Mouse (Mus musculus): ENCODE measurements around the gene Lypd6. TPM values are rescaled to one million over a fixed set of nuclear protein-coding genes. Genes with fewer than 3 reads are reported as not detected.
A peak's percentile ranks its signal among the peaks of the same experiment; 100 is the strongest.

Gene Lypd6
- under 1 TPM; 0.08 to 0.34 TPM for total RNA-seq (2021)

DNA sequence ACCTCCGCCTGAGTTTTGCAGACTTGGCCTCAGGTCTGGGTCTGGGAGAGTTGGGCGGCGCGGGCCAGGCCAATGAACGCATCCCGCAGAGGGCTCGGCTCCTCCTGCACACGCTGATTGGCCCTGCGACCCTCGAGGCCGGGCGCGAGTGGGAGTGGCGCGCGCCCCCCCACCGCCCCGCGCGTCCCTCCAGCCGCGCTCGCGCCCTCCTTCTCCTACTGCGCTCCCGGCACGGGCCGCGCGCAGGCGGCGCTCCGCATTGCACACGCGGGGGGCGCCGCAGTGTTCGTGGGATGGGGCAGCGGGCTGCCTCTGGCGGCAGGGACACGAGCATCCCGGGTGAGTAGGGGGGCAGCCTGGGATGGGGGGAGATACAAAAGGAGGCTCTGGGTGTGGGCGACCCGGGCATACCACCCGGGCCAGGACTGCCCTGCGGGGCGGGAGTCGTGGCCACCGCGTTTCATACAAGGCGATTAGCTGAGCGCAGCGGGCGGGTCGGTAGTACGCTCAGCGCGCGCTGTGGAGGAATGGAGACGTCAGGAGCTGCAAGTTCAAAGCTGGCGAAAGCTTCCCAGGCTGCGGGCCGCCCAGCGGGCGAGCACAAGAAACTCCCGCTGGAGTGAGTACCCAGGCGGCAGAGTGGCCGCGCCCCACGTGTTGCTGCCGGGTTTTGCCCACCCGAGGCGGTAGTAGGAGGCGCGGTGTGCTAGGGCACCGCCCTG, at the start of gene Lypd6:
Lypd6 (plus strand) TSS at position 184 of the 722 bp plus-strand sequence.
- DNase-seq (ENCODE audit: low spot score): peak; percentile 36
- intact Hi-C loops (cut with DNase I): no loop called here

DNA sequence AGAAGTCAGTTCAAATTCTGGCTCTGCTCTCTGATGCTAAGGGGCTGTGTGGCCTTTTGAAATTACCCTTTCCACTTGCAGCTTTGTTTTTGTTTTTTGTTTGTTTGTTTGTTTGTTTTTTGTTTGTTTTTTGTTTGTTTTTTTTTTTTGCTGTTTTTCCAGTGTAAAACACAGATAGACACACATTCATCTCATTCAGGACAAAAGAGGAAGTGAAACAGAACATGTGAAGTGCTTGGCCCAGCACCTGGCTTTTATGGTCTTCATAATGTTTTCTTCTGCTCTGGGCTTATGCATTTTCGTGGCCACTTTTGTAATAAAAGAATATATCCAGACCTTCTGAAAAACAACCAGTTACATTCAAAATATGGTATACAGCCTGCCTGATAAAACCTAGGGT, 46.8 kb upstream of the Lypd6 start:
- intact Hi-C loops (cut with DNase I): no loop called here

DNA sequence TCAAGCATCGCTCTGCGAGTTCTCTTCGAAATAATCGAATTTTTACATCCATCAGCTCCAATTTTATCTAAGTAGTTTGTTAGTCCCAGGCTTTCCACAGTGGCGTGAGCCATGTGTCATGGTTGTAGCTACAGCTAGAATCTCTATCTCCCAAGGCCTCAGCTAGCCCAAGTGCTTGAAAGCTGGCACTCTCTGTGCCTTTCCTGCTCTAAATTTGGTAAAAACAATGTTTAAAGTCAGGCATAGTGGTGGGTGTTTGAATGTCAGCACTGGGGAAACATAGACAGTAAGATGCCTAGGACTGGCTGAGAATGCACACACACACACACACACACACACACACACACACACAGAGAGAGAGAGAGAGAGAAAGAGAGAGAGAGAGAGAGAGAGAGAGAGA, 40.7 kb upstream of the Lypd6 start:
- DNase-seq (ENCODE audit: low spot score): no peak
- intact Hi-C loops (cut with DNase I): no loop called here

More for the DNA sequence above, 46.8 kb upstream of the Lypd6 start:
- no peak for DNase-seq (ENCODE audit: low spot score)

GRCm38 (mm10) chr2:50028930-50029329, 37.3 kb upstream of the Lypd6 start:
- no peak for DNase-seq (ENCODE audit: low spot score)
- intact Hi-C loops (cut with DNase I): no loop called here

DNA sequence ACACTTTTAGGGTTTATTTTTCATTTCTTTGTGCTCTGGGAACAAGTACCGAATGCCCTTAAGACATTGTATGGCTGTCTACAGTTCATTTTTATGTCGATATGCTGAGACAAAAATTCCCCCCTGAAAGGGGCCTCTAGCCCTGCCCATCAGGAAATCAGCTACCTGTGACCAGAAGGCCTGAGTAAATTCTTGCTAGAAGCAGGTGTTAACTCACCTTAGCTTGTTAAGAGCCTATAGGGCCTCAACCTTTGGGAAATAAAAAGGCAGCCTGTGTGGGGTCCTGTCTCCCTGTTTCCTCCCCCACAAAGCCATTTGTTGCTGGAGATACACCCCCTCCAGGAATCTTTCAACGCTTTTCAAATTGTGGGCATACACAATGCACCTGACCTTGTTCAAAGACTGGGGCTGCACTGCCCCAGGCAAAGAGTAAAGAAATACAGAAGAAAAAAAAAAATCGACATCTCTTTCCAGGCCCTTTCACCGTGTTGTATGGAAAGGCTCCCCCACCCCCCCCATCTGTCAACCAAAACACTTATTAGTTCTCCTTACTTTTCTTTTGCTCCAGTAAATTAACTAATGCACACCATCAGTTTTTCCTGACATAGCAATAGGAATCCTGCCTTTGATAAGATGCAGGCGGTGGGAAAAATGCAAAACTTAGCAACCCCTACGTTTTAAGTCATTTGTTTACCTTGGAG, 21.9 kb upstream of the Lypd6 start:
- intact Hi-C loops (cut with DNase I): no loop called here
- no peak for DNase-seq (ENCODE audit: low spot score)

DNA sequence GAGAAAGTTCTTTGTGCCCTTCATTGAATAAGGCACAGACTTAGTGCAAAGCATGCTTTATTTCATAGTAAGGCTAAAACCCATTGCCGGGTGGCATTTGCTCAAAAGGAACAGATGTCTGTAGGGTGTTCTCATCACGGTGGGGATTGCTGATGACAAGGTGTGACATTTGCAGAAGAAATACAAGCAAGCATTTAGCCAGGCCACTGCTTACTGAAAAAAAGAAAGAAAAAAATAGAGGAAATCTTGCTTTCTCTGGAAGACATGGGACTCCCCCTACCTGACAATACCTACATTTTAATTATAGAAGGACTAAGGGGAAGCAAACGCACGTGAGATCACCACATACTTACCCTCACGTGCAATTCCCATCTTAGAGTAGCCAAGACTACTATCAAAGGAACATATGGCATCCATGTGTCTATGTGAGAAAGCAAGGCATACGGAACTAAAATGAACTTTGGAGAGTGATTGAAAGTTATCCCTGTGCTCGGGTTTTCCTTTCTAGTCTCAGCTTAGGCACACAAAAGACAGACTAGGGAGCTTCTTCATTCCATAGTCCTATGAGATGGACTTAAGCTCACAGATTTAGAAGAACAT, 21.3 kb upstream of the Lypd6 start:
- DNase-seq (ENCODE audit: low spot score): no peak
- intact Hi-C loops (cut with DNase I): no loop called here

DNA sequence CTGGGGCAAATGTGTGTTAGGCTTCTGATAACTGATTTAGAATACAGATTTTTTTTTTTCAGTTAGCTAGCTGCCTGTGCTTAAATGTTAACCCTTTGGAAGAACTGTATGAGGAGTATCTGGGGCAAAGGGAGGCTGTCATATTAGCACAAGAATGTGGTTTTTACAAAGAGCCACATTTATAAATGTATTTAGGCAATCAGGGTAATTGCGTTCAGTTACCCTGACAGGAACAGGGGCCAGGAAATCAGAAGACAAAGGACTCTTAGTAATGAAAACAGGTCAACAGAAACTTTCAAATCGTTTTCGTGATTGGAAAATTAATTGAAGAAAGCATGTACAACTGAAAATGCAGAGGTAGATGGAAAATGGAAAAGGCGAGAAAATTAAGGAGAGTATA, 20.4 kb upstream of the Lypd6 start:
- intact Hi-C loops (cut with DNase I): no loop called here
- DNase-seq (ENCODE audit: low spot score): no peak

DNA sequence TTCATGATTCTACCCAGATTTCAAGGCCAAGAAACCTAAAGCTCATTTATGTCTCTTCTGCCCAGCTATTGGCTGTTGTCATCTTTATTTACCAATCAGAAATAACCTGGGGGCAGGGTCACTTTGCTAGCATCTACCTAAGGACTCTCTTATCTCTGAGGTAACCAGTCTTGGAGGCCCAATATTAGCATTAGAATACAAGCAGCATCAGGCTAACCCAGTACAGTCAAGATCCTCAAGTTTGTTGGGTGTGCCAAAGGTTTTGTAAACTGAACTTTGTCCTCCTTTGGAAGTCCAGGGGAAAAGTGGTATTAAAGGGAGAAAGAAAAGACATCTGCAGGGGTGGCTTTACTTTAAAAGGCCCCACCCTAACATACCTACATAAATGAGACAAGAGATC, 17.8 kb upstream of the Lypd6 start:
- no peak for DNase-seq (ENCODE audit: low spot score)
- intact Hi-C loops (cut with DNase I): no loop called here

GRCm38 (mm10) chr2:50053893-50054292, 12.3 kb upstream of the Lypd6 start:
- DNase-seq (ENCODE audit: low spot score): no peak

DNA sequence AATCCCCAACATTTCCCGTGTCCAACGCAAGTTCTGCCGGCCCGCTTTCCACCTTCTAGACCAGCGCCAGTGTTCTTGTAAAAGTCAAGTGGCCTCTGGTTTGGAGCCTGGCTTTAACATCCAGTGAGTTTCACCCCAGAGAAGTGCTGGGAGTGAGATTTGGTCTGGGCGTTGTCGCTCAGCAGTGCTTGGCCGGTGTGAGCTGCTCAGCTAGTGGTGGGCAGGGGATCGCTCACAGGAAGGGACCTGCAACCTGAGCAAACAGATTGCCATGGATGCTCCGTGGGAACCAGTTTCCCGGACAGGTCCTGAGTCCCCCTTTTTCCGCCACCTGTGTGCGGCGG, 355 bp upstream of the Lypd6 start:
- DNase-seq (ENCODE audit: low spot score): no peak
- intact Hi-C loops (cut with DNase I): no loop called here

More at GRCm38 (mm10) chr2:50053893-50054292, 12.3 kb upstream of the Lypd6 start:
- intact Hi-C loops (cut with DNase I): no loop called here

DNA sequence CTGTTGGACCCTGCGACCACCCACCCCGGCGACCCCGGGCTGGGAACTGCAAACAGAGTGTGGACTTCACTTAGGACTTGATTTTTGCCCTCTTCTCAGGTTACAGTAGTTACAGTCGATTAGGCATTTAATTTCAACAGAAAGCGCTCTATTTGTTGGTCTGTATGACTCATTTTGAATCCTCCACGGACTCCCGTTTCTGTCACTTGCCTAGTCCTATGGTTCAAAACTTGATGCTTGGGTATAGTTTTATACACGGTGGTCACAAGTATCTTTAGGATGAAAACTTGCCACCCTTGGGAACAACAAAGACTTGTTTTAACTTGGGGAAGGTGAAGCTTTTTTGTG, 713 bp downstream of the Lypd6 start:
- intact Hi-C loops (cut with DNase I): no loop called here
- no peak for DNase-seq (ENCODE audit: low spot score)

DNA sequence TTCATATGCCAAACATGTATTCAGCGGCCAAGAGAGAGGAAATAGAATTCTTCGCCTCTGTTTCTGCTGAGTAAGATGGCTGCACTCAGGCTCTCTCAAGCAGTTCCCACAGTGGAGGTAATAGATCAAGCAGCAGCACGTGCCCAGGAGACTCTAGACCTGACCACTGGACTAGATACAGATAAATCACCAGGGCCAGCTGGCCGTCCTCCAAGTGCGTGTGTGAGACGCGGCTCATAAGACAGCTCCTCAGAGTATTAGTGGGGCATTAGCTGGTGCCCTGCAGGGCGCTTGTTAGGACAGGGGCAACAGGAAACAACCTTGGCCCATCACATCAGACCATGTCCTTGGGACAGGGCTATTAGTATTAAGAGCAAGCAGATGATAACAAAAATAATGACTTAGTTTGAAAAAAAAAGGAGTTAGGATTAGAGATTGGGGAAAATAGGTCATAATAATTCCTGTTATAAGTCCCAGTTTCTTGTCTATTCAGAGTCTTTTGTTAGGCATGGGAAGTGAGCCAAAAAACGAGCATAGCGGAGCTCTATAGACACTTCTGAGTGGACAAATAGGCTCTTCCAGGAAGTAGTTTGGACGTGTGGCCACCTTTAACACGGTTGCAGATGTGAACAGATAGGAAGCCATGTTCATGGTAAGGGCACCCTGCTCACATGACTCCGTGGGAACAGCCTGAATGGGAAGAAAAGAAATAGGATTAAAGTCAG, 3.5 kb downstream of the Lypd6 start:
- intact Hi-C loops (cut with DNase I): no loop called here
- DNase-seq (ENCODE audit: low spot score): no peak

DNA sequence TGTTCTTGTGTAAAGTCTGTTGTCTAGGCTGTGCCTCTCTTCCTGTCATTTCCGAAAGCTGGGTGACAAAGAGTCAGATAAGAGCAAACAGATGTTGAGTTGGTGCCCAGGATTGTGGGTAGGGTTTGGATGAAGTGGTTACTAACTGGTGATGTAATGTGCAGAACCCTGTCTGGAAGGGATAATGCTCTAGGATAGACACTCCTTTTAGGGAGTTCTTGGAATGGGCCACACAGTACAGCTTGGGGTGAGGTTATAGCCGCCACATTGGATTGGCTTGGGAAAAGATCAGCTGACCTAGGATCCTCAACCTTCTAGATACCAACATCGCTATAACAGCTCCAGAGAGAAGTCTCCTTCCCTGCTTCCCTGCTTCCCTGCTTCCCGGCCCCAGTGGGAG, 5.9 kb downstream of the Lypd6 start:
- no peak for DNase-seq (ENCODE audit: low spot score)
- intact Hi-C loops (cut with DNase I): no loop called here

DNA sequence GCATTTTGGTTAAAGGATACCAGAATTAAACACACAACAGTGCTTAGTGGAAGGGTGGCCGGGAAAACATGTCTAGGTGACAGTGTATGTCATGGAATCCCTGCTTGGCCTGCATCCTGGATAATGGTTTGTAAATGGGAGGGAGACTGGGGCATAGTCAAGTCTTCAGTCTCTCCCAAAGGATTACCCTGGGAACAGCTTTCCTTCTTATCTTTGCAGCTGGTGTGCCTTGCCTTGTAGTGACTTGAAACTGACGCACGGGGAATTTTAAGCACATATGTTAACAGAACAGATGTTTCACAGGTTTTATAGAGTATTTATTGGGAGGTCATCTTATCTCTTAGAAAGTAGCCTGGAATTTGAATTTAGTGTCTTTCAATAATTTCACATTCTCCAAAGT, 18.5 kb downstream of the Lypd6 start:
- DNase-seq (ENCODE audit: low spot score): no peak
- intact Hi-C loops (cut with DNase I): no loop called here

- intact Hi-C loops (cut with DNase I): no loop called here
- DNase-seq (ENCODE audit: low spot score): no peak
Observed at GRCm38 (mm10) chr2:50087761-50088160, 21.5 kb downstream of the Lypd6 start.

DNA sequence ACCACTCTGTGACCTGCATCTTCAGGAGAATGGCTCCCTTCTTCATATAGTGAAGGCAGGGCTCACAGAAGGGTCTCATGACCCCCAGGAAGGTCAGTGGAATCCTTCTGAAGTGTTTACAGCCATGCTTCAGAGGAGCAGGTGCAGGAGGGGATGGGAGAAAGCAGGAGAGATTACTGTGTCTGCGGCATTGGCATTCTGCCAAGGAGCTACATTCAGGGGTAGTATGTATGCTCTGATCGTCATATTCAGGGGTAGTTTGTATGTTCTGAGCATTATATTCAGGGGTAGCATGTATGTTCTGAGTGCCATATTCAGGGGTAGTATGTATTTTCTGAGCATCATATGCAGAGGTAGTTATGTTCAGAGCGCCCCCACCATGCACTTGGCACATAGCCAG, 30.1 kb downstream of the Lypd6 start:
- no peak for DNase-seq (ENCODE audit: low spot score)
- intact Hi-C loops (cut with DNase I): no loop called here

DNA sequence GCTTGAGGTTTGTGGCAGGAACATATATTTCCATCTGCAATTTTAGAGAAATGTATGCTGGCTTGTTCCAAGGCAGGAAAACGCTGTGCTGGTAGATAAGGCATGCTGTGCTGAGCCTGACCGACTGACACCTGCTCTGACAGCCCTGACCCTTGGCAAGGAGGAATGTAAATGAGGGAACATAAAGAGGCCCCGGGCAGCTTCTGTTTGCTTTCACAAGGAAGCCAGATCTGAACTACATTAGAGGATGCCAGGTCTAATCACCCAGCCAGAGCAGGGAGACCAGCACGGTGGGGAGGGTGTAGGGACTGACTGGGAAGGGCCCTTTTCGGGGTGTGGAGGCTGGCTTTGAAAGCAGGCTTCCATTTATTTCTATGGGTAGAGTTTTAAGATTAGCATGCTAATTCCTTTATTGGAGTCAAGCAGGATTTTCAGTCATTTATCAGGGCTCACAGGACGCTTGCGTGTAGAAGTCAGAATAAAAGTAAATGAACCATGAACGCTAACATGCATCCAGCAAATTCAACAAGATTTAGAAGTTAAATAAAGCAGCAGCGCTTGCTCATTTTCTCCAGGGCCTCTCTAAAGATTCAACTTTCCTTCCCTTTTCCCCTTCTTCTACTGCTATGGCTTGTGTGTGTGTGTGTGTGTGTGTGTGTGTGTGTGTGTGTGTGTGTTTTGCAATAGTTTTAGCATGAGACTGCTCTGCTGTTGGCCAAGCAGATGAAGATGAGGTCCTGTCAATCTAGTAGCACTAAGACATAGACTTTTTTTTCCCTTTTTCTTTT, 34.3 kb downstream of the Lypd6 start:
- DNase-seq (ENCODE audit: low spot score): no peak
- intact Hi-C loops (cut with DNase I): no loop called here

- DNase-seq (ENCODE audit: low spot score): no peak
- intact Hi-C loops (cut with DNase I): no loop called here
Observed at GRCm38 (mm10) chr2:50101152-50101450, 34.9 kb downstream of the Lypd6 start.

DNA sequence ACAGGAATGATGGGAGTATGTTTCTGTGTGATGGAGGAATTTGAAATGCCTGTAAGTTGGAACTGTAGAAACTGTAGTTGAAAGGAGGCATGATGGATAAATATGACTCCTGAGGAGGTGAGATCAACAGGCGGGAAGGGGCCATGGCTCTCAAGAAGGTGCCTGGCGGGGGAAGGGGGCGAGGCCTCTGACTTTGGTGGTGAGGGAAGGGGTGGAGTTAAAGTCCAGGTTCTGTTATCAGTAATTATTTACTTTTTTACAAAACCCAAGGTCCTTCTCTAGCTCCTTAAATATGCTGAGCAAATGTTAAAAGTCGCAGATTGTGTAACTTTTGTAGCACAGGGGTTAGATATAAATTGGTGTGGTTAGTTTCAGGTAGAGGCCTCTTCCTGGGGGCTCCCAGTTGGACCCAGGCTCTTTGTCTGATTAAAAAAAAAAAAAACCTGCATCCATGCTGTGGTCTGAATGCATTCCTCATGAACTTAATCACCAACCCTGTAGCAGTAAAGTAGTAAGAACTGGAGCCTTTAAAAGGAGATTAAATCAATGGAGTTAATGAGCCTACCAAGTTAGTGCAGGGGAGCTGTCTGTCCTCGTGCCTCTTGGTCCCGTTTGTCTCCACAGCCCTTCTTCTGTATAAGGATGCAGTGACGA, 37.7 kb downstream of the Lypd6 start:
- intact Hi-C loops (cut with DNase I): no loop called here

GRCm38 (mm10) chr2:50105590-50105989, 39.4 kb downstream of the Lypd6 start:
- intact Hi-C loops (cut with DNase I): no loop called here

More for the DNA sequence above, 37.7 kb downstream of the Lypd6 start:
- no peak for DNase-seq (ENCODE audit: low spot score)

More at GRCm38 (mm10) chr2:50105590-50105989, 39.4 kb downstream of the Lypd6 start:
- DNase-seq (ENCODE audit: low spot score): no peak

All from heart, postnatal 25 days (tissue).